Mouse (Mus musculus) stomach, postnatal 0 days (tissue): ENCODE results near the gene AI413582. TPM values are rescaled to one million over a fixed set of nuclear protein-coding genes. Genes with fewer than 3 reads are reported as not detected.

ENCODE experiments used
- ATAC-seq: fragments of 200-750 bp; cut with Nextera tagmentation; 2 replicates; pipeline ENCODE4 v1.8.0; 2017; ENCODE audit not compliant: low FRiP score, low TSS enrichment
- DNase-seq: peaks from one replicate; pipeline ENCODE4 v3.0.0-alpha.2; 2016; ENCODE audit warnings: low spot score
- H3K27ac ChIP-seq: fragments of 300-500 bp; sonication (generic); replicated peaks from 2 replicates; pipeline ENCODE4 v1.5.1; 2014; ENCODE audit warnings: mild to moderate bottlenecking, control low read depth
- H3K27me3 ChIP-seq: fragments of 300-500 bp; sonication (generic); 2 replicates; pipeline ENCODE4 v1.6.1; 2014; ENCODE audit warnings: low read length; ENCODE audit not compliant: control insufficient read depth, insufficient read depth
- H3K36me3 ChIP-seq: fragments of 300-500 bp; sonication (generic); 2 replicates; pipeline ENCODE4 v1.6.1; 2014; ENCODE audit warnings: low read length, mixed read lengths; ENCODE audit not compliant: control insufficient read depth, insufficient read depth
- H3K4me1 ChIP-seq: fragments of 300-500 bp; sonication (generic); replicated peaks from 2 replicates; pipeline ENCODE4 v1.6.1; 2014; ENCODE audit warnings: antibody characterized with exemption; ENCODE audit not compliant: control insufficient read depth, insufficient read depth
- H3K4me2 ChIP-seq: fragments of 300-500 bp; sonication (generic); replicated peaks from 2 replicates; pipeline ENCODE4 v1.6.1; 2014; ENCODE audit warnings: low read depth, mild to moderate bottlenecking, control low read depth, moderate library complexity
- H3K4me3 ChIP-seq: fragments of 300-500 bp; sonication (generic); 2 replicates; pipeline ENCODE4 v1.5.1; 2014; ENCODE audit warnings: low read depth, low read length, control low read depth
- H3K9ac ChIP-seq: fragments of 300-500 bp; sonication (generic); 2 replicates; pipeline ENCODE4 v1.6.1; 2014; ENCODE audit warnings: mild to moderate bottlenecking, low read length, control low read depth, mixed read lengths
- H3K9me3 ChIP-seq: fragments of 300-500 bp; sonication (generic); 2 replicates; pipeline ENCODE4 v1.6.1; 2016; ENCODE audit warnings: low read length; ENCODE audit not compliant: control insufficient read depth
- CTCF ChIP-seq: IDR thresholded peaks from 2 replicates; pipeline ENCODE4 v1.5.1; 2016; ENCODE audit warnings: antibody characterized with exemption, low read depth, mild to moderate bottlenecking, moderate library complexity
- EP300 ChIP-seq: optimal IDR thresholded peaks from 2 replicates; pipeline ENCODE3; 2016; ENCODE audit warnings: antibody characterized with exemption
- WGBS: fragments of 180-500 bp; shearing (Covaris S2); extraction: QIAGEN DNeasy Blood & Tissue Kit; methylation state at CpG from one replicate; pipeline ENCODE4 v1.1.7; 2014; 5-methylcytosine and 5-hydroxymethylcytosine counted together
- polyA plus RNA-seq: library from polyadenylated mRNA; unstranded; fragments of >200 nt; fragmentation: Nextera tagmentation; extraction: Ambion mirVana; gene quantifications from 2 replicates; pipeline ENCODE4 v1.2.1, GENCODE M21; 2015

Gene AI413582
- polyA plus RNA-seq, 1 experiment from 2014 or later: 37.1 TPM

- TF ChIP-seq EP300: no peak
- no peak for TF ChIP-seq CTCF
- no peak overlapping the region for H3K4me3 ChIP-seq
- no peaks in the 10 kb centered on the region for H3K9me3 ChIP-seq
- no peak overlapping the region for H3K4me2 ChIP-seq
- no peaks in the 10 kb centered on the region for H3K4me1 ChIP-seq
- peaks cover 6% of the 10 kb centered on the region; the same call in 1 of the 2 replicates for H3K36me3 ChIP-seq
- WGBS: 60% methylated on average over 21 of the region's 21 CpGs
- ATAC-seq: no peak
- H3K27me3 ChIP-seq: no peaks in the 10 kb centered on the region
- no peak for DNase-seq
- H3K27ac ChIP-seq: no peak overlapping the region
- no peak overlapping the region for H3K9ac ChIP-seq
Measured at GRCm38 (mm10) chr17:27596376-27597190, 31.0 kb upstream of the AI413582 start.

GRCm38 (mm10) chr17:27595659-27596375 lies 30.3 kb upstream of the AI413582 start:
- Histone ChIP-seq H3K27me3 (no peaks in the 10 kb centered on the region), H3K9ac (no peak overlapping the region), H3K27ac (no peak overlapping the region), H3K4me2 (no peak overlapping the region), H3K9me3 (no peaks in the 10 kb centered on the region), H3K4me1 (no peaks in the 10 kb centered on the region), H3K36me3 (peaks cover 6% of the 10 kb centered on the region; the same call in 1 of the 2 replicates), H3K4me3 (no peak overlapping the region)
- no peak for ATAC-seq
- 81% methylated on average over 15 of the region's 15 CpGs for WGBS
- DNase-seq: no peak
- TF ChIP-seq CTCF (no peak), EP300 (no peak)

GRCm38 (mm10) chr17:27592565-27592910 lies 27.0 kb upstream of the AI413582 start:
- peaks cover 6% of the 10 kb centered on the region; the same call in 1 of the 2 replicates for H3K36me3 ChIP-seq
- TF ChIP-seq CTCF: no peak
- no peak for TF ChIP-seq EP300
- no peaks in the 10 kb centered on the region for H3K4me1 ChIP-seq
- H3K4me2 ChIP-seq: no peak overlapping the region
- no peak overlapping the region for H3K27ac ChIP-seq
- H3K27me3 ChIP-seq: no peaks in the 10 kb centered on the region
- DNase-seq (no peak), ATAC-seq (no peak)
- no peaks in the 10 kb centered on the region for H3K9me3 ChIP-seq
- H3K4me3 ChIP-seq: no peak overlapping the region
- 99% methylated on average over 7 of the region's 7 CpGs for WGBS
- no peak overlapping the region for H3K9ac ChIP-seq

GRCm38 (mm10) chr17:27591826-27592564 lies 26.4 kb upstream of the AI413582 start:
- DNase-seq: no peak
- Histone ChIP-seq H3K27me3 (no peaks in the 10 kb centered on the region), H3K9ac (no peak overlapping the region), H3K36me3 (peaks cover 6% of the 10 kb centered on the region; the same call in 1 of the 2 replicates), H3K9me3 (no peaks in the 10 kb centered on the region), H3K4me2 (no peak overlapping the region), H3K4me1 (no peaks in the 10 kb centered on the region), H3K27ac (no peak overlapping the region), H3K4me3 (no peak overlapping the region)
- TF ChIP-seq EP300 (no peak), CTCF (peak; percentile 54)
- ATAC-seq: no peak
- WGBS: 85% methylated on average over 12 of the region's 12 CpGs

GRCm38 (mm10) chr17:27588231-27588630 lies 22.7 kb upstream of the AI413582 start:
- peaks cover 2% of the 10 kb centered on the region; the same call in 1 of the 2 replicates for H3K36me3 ChIP-seq
- no peak overlapping the region for H3K4me3 ChIP-seq
- no peaks in the 10 kb centered on the region for H3K27me3 ChIP-seq
- no peak overlapping the region for H3K9ac ChIP-seq
- no peaks in the 10 kb centered on the region for H3K4me1 ChIP-seq
- 75% methylated on average over 8 of the region's 8 CpGs for WGBS
- H3K9me3 ChIP-seq: no peaks in the 10 kb centered on the region
- H3K4me2 ChIP-seq: no peak overlapping the region
- no peak for ATAC-seq
- DNase-seq: no peak
- no peak for TF ChIP-seq EP300
- no peak for TF ChIP-seq CTCF
- no peak overlapping the region for H3K27ac ChIP-seq
